Mouse (Mus musculus): ENCODE measurements around the gene Uhrf1. TPM values are rescaled to one million over a fixed set of nuclear protein-coding genes. Genes with fewer than 3 reads are reported as not detected.

Uhrf1 gene
- total and polyA plus RNA-seq, 3 experiments = 161 to 220 (median 184) TPM

GRCm38 (mm10) chr17:56273482-56273881 lies 29.6 kb upstream of the Uhrf1 start:
- peaks cover 21 to 59% of the 10 kb centered on the region in 2 experiments for H3K4me1 ChIP-seq (ENCODE audit: control insufficient read depth in 1 of 2, insufficient read depth in 2 of 2)
- TF ChIP-seq E2F4 (IDR thresholded peaks at IDR 0.05; ENCODE audit: insufficient replicate concordance, low read depth, low read length) = no peak
- no peak for TF ChIP-seq ELF1 (IDR thresholded peaks at IDR 0.05; ENCODE audit: low read depth, low read length)
- TF ChIP-seq HCFC1 (IDR thresholded peaks at IDR 0.05; ENCODE audit: low read depth, low read length) = no peak
- TF ChIP-seq JUN (IDR thresholded peaks at IDR 0.05; ENCODE audit: insufficient read depth, low read depth, low read length) = no peak
- no peak for TF ChIP-seq POLR2A (IDR thresholded peaks at IDR 0.05; ENCODE audit: low read depth, low read length)
- TF ChIP-seq TCF12 (IDR thresholded peaks at IDR 0.05; ENCODE audit: low read depth, low read length) = no peak
- TF ChIP-seq ZMIZ1 (IDR thresholded peaks at IDR 0.05; ENCODE audit: low read depth, low read length) = no peak
- TF ChIP-seq MAFK (IDR thresholded peaks at IDR 0.05; ENCODE audit: insufficient replicate concordance, low read length) = no peak
- no peak for TF ChIP-seq NELFE (IDR thresholded peaks at IDR 0.05; ENCODE audit: low read depth, low read length)
- peak overlapping the region; percentile 58 for H3K4me2 ChIP-seq (ENCODE audit: insufficient read depth, low read depth, poor library complexity, severe bottlenecking)
- H3K9me3 ChIP-seq (replicated peaks; ENCODE audit: low read length) = no peaks in the 10 kb centered on the region
- in situ Hi-C loops (cut with MboI; ENCODE audit: low pct_ligation_motif_present, low pct_unique_long_range_greater_than_20kb, low sequenced_read_pairs) (no loop called here), dilution Hi-C loops (cut with MboI; ENCODE audit: extremely low pct_ligation_motif_present, extremely low pct_unique_long_range_greater_than_20kb, low sequenced_read_pairs) (no loop called here)
- peak overlapping the region; percentile 25; the same call in 1 of the 2 replicates for H3K9ac ChIP-seq (ENCODE audit: insufficient read depth, low read depth)
- H3K27me3 ChIP-seq (replicated peaks) = no peaks in the 10 kb centered on the region
- peaks cover 40 to 55% of the 10 kb centered on the region in 2 experiments for H3K36me3 ChIP-seq (replicated peaks in 1 of 2; ENCODE audit: control insufficient read depth in 1 of 2, insufficient read depth in 1 of 2, low read length in 1 of 2)
- DNase-seq (ENCODE audit: extremely low read depth) = no peak
- H3K27ac ChIP-seq (ENCODE audit: insufficient read depth, low read depth) = peak overlapping the region; percentile 71
- peaks cover 44% of the 10 kb centered on the region for H3K79me2 ChIP-seq (replicated peaks; ENCODE audit: control insufficient read depth, extremely low read depth, insufficient read depth, poor library complexity, severe bottlenecking)
- peak overlapping the region in 2 of 3 experiments; percentile 1 to 50 for H3K4me3 ChIP-seq (replicated peaks in 1 of 3; ENCODE audit: low read depth in 2 of 3, low read length in 2 of 3, poor library complexity in 1 of 3)

DNA sequence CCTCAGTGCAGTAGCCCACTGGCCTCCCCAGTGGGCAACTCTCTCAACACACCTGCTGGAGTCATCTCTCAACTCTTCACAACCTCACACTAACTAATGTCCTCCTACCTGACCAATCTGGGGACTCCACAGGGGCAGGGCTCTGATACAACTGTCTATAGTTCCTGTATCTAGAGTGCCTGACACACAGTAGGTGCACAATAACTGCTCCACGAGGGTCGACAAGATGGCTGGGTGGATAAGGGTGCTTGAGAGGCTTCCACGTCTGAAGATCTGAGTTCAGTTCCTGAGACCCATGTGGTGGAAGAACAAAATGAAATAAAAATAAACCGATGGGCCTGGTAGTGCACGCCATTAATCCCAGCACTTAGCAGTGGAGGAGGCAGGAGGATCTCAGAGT lies 29.1 kb upstream of the Uhrf1 start:
- peaks cover 40 to 59% of the 10 kb centered on the region in 2 experiments for H3K36me3 ChIP-seq (replicated peaks in 1 of 2; ENCODE audit: control insufficient read depth in 1 of 2, insufficient read depth in 1 of 2, low read length in 1 of 2)
- in situ Hi-C loops (cut with MboI; ENCODE audit: low pct_ligation_motif_present, low pct_unique_long_range_greater_than_20kb, low sequenced_read_pairs) = no loop called here
- peak overlapping the region; percentile 9; the same call in 1 of the 2 replicates for H3K9ac ChIP-seq (ENCODE audit: insufficient read depth, low read depth)
- H3K4me3 ChIP-seq (replicated peaks in 1 of 3; ENCODE audit: low read depth in 2 of 3, low read length in 2 of 3, poor library complexity in 1 of 3) = peak overlapping the region in 2 of 3 experiments; percentile 1 to 50
- H3K79me2 ChIP-seq (replicated peaks; ENCODE audit: control insufficient read depth, extremely low read depth, insufficient read depth, poor library complexity, severe bottlenecking) = peaks cover 44% of the 10 kb centered on the region
- no peak for DNase-seq (ENCODE audit: extremely low read depth)
- peak overlapping the region; percentile 58 for H3K4me2 ChIP-seq (ENCODE audit: insufficient read depth, low read depth, poor library complexity, severe bottlenecking)
- dilution Hi-C loops (cut with MboI; ENCODE audit: extremely low pct_ligation_motif_present, extremely low pct_unique_long_range_greater_than_20kb, low sequenced_read_pairs) = no loop called here
- peaks cover 24 to 61% of the 10 kb centered on the region in 2 experiments for H3K4me1 ChIP-seq (ENCODE audit: control insufficient read depth in 1 of 2, insufficient read depth in 2 of 2)
- H3K9me3 ChIP-seq (replicated peaks; ENCODE audit: low read length) = no peaks in the 10 kb centered on the region
- TF ChIP-seq MYC (IDR thresholded peaks at IDR 0.05; ENCODE audit: low read depth, low read length) (no peak), TCF12 (IDR thresholded peaks at IDR 0.05; ENCODE audit: low read depth, low read length) (no peak), NRF1 (IDR thresholded peaks at IDR 0.05; ENCODE audit: low read depth, low read length) (no peak), CTCF (conservative IDR thresholded peaks at IDR 0.05 in 1 of 2, IDR thresholded peaks at IDR 0.05 in 1 of 2; ENCODE audit: low read depth in 2 of 2, low read length in 2 of 2) (no peak), MAFK (IDR thresholded peaks at IDR 0.05; ENCODE audit: insufficient replicate concordance, low read length) (no peak), ZKSCAN1 (IDR thresholded peaks at IDR 0.05; ENCODE audit: borderline replicate concordance, low read depth, low read length) (peak; percentile 75), MAX (IDR thresholded peaks at IDR 0.05; ENCODE audit: low read length) (no peak)
- peak overlapping the region; percentile 34 for H3K27ac ChIP-seq (ENCODE audit: insufficient read depth, low read depth)
- H3K27me3 ChIP-seq (replicated peaks) = no peaks in the 10 kb centered on the region
